Mouse (Mus musculus): ENCODE data around the gene Scamp2. TPM values are rescaled to one million over a fixed set of nuclear protein-coding genes. Genes with fewer than 3 reads are reported as not detected.

Gene Scamp2
- 10 to 100 TPM; 35.5 to 42.9 (median 37.1) TPM for total RNA-seq (2022)

DNA sequence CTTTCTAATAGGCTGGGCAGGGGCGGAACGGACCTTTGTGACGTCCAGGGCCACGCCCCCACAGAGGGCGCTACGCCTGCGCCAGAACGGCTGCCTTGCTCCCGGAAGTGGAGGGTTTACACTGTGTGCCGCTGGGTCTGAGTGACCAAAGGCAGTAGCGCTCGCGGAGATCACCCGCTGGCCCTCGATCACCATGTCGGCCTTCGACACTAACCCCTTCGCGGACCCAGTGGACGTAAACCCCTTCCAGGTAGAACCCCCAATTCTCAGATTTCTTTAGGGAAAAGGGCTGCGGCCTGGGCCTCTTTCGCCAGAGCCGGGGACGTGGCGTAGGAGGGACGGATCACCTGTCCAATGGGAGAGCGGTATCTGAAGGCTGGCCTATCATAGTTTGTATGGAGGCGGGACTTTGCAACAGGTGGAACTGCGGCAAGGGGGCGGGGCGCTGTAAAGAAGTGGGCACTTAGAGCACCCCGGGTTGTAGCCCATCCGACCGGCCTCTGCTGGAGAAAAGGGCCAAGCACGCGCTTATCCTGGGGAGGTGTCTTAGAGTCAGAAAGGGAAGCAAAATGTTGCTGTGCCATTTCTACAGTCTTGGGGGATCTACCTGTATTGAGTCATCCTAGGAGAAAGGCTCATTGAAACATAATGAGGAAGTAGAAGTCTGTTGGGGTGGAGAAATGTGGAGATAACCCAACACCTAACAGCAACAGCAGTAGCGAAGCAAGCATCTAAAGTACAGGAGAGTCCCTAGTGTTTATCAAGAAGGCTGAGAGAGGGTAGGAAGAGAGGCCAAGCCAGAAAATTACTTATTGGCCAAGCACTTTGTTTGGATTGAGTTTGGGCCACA is at the start of gene Scamp2:
TSS of gene Scamp2 (plus strand) at position 83 of the 850 bp plus-strand sequence.
- peak; percentile 90 for DNase-seq (ENCODE audit: low spot score in 2 of 2)

DNA sequence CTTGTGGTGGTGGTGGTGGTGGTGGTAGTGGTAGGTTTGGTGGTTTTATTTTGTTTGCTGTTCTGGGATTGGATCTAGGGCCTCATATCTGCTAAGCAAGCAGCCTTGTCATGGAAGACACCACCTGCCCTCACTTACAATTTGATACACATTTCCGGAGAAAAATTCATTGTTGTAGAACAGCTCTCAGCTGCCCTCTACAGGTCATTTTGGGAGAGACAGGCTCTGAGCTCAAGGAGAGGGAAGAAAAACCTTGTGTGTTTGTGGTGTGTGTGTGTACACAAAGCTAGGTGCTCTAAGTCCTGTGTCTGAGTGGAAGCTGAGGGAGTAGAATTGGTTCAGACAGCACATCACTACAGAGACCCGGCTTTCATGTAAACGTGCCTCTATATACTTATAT is 43.6 kb upstream of the Scamp2 start:
- no peak for DNase-seq (ENCODE audit: low spot score in 2 of 2)

DNA sequence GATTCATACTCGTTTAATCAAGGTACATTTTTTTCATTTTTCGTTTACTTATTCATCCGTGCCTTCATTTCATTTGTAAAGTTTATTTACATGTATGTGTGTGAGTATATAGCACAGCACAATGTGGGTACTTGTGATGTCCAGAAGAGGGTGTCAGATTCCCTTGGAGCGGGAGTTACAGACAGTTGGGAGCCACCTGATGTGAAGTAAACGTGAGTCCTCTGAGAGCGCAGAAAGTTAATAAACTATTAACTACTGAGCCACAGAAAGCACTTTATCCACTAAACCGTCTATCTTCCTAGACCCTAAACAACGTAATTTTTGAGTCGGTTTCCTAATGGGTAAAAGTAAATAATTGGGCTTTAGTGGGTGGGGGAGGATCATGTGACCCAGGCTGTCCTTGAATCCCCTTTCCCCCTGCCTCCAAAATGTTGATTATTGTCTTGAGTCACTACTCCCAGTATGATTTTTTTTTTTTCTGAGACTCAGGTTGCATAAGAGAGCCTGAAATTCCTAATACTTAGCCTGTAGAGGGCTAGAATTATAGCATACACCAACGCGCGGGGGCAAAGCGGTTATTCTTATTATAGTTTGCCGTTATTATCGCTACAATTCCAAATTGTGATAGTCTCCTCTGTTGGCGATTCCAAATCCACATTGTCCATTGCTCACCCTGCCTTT is 40.2 kb upstream of the Scamp2 start:
- DNase-seq (ENCODE audit: low spot score in 2 of 2) = no peak

DNA sequence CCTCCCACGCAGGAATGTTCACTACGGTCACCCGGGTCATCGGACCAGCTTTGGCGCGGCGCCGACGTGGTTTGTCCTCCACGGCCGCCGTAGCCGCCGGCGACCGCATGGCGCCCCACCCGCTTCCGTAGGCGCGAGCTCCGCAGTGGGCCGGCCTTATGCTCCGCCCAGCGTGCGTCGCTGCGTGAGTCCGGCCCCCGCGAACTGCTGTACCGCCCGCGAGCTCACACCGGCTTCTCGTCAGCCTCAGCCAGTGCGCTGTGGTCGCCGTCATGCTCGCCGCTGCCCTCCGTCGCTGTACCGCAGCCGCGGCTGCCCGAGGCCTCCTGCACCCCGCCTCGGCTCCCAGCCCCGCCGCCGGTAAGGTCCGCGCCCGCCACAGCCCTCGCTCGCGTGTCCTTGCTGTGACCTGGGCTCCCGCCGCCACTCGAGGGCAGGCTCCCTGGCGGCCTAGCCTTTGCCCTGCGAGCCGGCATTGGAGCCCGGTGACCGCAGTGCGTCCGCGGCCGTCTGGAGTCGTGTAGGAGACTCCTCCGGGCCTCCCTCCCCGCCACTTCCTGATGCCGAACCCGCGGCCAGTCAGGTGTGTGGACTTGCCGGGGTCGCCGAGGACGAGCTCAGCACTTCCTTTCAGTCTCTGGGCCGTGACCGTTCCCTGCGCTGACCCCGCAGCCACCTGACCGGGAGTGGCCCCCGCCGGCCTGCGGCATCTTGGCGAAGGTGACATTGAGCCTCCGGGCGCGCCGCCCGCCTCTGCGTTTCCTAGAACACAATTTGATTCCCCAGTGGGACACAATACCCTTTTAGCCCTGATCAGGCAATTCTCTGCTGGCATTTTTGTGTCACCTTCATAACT is 39.5 kb upstream of the Scamp2 start, which contains the start of gene Cox5a:
TSS of gene Cox5a (plus strand) at position 219 of the 856 bp plus-strand sequence.
- DNase-seq (ENCODE audit: low spot score in 2 of 2) = peak; percentile 86 to 94

DNA sequence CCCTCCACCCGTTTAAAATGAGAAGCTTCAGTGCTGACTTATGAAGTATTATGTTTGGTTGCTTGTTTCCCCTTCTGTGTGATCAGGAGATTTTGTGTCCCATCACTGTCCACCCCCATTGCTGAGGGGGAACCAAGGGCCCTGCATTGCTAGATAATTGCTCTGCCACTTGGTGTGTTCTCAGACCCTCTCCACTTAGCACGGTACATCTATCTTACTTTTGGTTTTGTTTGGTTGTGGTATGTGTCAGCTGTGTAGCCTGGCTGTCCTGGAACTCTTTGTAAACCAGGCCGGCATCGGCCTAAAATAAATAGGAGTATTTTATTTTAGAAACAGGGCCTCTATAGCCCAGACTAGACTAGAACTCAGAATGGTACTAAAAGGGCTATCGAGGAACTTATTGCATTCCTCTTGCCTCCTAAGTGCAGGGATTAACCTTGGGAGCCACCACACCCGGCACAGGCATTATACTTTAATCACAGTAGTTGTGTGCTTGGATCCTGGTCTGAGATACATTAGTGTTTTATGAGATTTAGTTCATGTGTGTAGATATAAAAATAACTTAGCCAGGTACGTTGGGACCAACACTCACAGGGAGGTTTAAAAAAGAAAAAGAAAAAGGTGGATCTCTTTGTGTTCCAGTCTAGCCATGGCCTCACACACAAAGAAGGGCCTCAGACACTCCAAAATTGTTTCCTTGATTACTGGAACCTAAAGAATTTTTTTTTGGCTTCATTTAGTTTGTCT is 38.5 kb upstream of the Scamp2 start:
- no peak for DNase-seq (ENCODE audit: low spot score in 2 of 2)

DNA sequence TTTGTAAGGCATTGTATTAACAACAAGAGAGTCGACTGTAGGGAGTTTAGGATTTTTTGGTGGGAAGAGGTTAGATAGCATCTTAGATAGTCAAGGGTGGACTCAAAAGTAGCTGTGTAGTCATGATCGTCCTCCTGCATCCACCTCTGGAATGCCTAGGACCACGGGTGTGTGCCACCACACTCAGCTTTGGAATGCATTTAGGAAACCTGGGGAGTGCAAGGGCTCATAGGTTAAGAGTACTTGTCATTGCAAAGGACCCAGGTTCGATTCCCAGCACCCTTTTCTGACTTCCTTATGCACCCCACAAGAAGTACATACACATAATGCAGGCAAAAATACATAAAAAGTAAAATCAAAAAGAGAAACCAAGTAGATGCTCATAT is 37.9 kb upstream of the Scamp2 start:
- no peak for DNase-seq (ENCODE audit: low spot score in 2 of 2)

DNA sequence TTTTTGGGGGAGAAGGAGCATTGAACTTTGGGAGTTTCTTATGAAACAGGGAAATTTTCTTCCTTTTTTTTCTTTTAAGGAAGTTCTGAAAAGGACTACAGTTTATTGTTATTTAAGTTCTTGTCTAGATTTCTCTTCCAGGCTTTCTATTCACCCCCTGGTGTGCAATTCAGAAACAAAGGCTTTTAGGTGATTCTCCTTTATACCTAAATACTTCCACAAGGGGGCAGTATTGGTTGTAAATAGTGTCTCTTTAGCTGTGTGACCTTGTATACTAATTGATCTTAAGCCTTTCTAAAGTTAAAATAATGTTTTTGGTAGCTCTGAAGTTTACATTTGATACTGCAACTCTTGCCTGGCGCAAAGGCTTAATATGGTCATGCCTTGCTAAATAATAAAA is 37.0 kb upstream of the Scamp2 start:
- DNase-seq (ENCODE audit: low spot score in 2 of 2) = no peak

DNA sequence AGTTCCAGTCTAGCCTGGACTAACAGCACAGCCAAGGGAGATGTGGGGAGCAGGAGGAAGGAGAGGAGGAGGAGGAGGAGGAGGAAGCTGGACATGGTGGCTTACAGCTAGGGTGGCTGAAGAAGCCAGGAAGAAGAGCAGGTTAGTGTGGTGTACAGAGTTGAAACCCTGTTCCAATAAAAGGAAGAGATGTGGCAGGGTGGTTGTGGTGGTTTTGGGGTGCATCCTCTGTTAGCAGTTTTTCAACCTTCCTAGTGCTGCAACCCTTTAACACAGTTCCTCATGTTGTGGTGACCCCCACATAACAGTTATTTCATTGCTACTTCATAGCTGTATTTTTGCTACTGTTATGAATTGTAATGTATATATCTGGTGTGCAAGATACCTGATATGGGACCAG is 36.3 kb upstream of the Scamp2 start:
- DNase-seq (ENCODE audit: low spot score in 2 of 2) = no peak

DNA sequence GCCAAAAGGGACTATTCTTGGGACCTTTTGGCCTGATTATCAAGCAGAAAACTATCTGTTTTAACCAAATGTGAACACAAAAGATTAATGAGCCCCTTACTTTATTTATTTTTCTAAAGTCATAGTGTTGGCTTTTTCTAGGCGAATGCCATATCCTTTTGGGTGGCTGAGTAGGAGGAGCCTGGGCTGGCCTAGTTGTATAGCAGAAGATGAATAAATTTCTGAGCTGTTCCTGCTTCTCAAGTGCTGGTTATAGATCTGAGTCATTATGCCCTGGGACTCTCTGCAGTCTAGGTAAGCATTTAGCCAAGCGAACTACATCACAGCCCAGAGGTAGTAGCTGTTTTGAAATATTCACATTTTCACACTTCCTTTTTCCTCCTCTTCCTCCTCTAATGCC is 35.2 kb upstream of the Scamp2 start:
- no peak for DNase-seq (ENCODE audit: low spot score in 2 of 2)

DNA sequence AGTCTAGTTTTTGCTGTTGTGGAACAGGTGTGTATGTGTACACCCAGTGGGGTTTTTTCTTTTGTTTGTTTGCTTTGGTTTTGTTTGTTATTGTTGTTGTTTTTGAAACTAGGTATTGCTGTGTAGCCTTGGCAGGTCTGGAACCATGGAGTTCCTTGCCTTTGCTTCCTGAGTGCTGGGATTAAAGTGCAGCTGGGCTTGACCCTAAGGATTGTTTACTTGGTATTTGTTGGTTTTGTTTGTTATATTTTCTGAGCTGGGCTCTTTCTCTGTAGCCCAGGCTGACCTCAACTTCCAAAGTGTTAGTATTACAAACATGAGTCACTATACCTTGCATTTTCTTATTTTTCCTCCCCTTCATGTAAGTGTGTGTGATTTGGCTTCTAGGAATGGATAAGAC is 34.3 kb upstream of the Scamp2 start:
- no peak for DNase-seq (ENCODE audit: low spot score in 2 of 2)

DNA sequence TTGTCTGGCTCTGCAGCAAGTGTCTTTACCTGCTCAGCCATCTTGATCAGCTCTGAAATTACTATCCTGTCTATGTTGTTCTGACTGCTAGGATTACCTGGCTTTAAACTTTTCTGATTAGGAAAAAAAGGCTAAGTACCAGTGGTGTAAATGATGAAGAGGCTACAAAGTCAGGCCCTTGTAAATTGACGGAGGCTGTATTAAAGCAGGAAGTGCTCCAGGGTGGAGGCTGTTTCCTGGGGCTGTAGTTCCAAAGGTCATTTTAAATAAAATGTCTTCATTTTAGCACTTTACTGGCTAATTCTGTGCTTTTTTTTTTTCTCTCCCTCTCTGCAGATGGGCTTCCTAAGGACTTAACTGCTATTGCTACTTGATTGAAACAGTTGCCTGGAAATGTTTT is 28.8 kb upstream of the Scamp2 start:
- no peak for DNase-seq (ENCODE audit: low spot score in 2 of 2)

DNA sequence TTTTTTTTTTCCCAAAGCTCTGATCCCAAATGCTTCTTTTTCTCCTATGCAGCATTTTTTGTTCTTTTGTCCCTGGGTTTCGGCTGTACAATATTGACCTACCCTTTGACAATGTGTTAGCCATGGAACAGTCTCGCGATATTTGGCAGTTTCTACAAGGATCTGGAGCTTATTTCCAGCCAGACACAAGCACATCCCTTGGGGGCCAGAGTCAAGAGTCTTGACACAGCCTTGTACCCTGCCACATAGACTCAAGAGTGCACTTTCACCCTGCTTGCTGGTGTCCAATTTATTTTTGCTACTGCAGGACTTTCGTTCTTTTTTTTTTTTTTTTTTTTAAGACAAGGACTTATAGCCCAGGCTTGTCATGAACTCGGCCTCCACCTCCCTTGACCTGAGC is 24.4 kb upstream of the Scamp2 start:
- DNase-seq (ENCODE audit: low spot score in 2 of 2) = no peak

DNA sequence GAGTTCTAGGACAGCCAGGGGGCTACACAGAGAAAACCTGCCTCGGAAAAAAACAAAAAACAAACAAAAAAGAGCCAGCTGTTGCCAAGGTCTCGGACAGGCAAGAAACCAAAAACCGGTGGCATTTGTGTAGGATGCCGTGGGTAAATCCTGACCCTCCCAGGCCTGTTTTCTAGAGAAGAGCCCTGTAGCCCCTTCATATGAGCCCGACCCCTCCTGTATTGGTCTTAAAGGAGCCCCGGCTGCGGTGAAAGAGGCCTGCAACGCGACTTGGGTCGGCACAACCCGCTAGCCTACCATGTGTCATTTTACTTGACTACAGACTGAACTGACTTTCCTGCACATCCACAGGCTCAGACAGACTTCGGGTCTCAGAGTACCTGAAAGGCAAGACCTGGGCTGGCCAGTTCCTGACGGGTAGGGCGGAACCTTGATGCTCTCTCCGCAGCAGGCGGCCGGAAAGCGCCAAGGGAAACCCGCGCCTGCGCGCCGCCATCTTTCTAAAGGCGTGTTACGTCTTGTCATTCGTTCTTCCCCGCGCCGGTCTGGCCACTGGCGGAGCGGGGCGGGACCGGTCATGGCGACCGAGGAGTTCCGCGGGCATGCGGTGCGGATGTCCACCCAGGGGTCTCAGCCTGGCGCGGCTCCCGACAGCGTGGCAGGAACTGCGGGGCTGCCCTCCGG is 23.6 kb upstream of the Scamp2 start, which contains the start of gene Fam219b:
TSS of gene Fam219b (plus strand) at position 485 of the 684 bp plus-strand sequence.
- peak; percentile 84 to 85 for DNase-seq (ENCODE audit: low spot score in 2 of 2)

DNA sequence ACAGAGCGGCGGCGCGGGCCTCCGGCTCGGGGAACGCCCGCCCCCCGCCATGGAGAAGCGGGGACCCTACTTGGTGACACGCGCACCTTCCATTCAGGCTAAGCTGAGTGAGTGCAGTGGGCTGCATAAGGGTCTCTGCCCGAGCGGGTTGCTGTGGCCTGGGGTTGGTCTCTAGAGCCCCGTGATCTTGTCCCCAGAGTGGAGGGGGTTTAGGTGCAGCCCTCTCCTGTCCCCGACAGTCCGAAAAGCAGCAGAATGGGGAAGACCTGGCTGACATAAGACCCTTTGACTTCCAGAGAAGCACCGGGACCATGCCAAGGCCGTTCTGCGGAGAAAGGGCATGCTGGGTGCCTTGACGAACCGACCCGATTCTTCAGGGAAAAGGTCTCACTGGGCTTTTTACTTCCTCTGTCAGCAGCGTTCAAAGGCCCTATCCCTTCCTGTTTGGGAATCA is 23.0 kb upstream of the Scamp2 start:
- no peak for DNase-seq (ENCODE audit: low spot score in 2 of 2)

DNA sequence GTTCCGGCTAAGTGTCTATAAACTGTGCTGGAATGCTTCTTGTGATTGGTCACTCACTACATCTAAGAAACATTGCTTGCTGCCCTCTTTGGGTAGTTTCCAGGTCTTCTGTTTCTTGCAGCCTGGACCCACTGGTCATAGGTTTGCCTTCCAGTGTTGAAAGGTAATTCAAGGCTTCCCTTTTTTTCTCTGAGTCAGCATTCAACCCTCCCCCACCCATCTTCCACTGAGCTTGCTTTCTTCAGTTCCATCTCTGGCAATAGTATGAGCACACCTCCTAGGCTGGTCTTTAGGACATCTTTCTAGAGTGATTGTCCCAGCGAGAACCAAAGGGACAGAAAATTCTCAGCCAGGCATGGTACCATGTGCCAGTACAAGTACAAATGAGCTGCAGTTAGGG is 21.2 kb upstream of the Scamp2 start:
- DNase-seq (ENCODE audit: low spot score in 2 of 2) = no peak

DNA sequence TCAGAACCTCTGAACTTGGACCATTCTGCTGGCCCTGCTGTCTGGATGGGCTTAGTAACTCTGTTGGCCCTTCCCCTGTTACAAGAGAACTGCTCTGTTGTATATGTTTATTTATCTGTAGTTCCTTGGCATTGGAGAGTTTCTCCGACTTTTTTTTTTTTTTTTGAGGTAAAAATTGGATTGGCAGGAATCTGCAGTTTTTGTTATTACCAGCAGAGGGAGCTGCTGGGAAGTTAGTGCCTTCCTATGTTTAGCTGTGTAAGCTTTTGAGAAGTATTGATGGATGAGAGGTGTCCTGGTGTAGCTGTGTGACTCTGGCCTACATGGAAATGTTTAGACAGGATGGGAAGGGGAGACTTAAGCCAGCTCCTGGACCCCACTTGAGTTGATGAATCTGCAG is 19.4 kb upstream of the Scamp2 start:
- no peak for DNase-seq (ENCODE audit: low spot score in 2 of 2)

DNA sequence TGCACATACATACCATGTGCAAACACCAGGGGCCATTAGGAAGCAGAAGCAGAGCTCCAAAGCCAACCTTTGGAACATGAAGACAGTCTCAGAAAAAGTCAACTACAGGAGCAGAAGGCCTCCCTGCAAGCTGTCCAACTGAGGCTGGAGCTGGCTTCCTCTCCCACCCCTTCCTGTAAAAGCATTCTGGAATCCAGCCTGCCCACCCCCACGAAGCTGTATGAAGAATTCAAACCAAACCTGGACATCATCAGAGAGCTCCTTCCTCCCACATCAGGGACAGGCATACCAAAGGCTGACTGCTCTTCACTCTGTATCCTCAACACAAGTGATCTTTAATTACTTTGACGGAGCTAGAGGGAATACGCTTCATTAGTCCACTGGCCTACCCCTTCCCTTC is 16.8 kb upstream of the Scamp2 start:
- DNase-seq (ENCODE audit: low spot score in 2 of 2) = no peak

DNA sequence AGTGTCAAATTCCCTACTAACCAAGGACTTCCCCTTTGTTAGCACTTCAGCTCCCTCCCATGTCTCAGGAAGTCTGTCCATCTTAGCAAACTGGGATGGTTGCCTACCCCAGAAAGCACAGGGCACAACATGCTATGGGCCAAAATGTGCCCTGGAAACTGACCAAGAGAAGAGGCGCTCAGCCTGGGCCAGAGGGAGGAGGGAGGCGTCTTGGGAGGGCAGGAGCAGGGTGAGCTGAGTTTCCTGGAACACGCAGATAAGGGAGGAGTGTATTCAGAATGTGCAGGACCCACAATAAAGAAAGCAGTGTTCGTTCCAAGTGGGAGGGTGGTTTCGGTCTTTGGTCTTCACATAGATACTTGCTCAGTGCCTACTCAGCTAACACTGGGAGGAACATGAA is 13.5 kb upstream of the Scamp2 start:
- DNase-seq (ENCODE audit: low spot score in 2 of 2) = peak; percentile 53 to 57

DNA sequence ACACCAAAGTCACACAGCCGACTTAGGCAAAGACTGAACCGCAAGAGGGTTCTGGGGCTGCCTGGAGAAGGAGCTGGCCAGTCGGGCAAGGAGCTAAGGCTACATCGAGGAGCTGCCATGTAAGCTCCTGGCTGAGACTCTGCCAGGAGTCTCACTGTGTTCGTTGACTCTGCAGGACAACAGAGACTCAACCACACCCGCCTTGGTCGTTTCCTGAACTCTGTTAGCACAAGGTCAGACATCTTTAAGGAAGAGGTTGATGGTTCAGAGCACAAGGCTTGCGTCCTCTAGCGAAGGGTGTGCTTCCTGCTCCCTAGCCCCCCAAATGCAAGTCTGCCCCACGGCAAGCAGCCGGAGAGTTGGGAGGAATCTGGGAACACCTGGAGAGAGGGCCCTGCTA is 12.9 kb upstream of the Scamp2 start:
- DNase-seq (ENCODE audit: low spot score in 2 of 2) = no peak

DNA sequence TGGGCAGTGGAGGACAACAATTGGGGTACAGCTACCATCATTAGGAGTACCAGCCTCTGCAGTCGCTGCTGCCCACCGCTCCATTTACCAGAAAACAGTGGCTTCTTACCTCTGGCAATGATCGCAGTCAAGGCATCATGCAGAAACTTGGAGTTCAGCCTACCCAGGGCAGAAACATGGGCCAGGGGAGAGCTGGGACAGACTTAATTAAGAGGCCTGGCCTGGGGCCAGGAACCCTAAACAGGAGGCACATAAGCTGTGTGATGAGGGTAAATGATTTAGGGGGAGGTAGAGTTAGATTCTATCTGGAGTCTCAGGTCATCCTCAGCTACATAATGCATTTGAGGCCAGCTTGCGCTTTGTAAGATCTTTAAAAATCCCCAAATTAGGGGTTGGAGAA is 11.6 kb upstream of the Scamp2 start:
- DNase-seq (ENCODE audit: low spot score in 2 of 2) = no peak

Data from gastrocnemius, adult 8-10 months (tissue).